Mouse (Mus musculus) mouse embryonic stem cell (cell line): ENCODE measurements at regions not wholly inside any gene's neighbourhood (a gene's known extent, or its start where the extent isn't known, plus 50 kb on each side); places are given as distances from the start of the nearest gene placed in this dataset.

ENCODE experiments used
- in situ Hi-C, 2 experiments: fragments of 300-500 bp; cut with MboI; formaldehyde crosslinking; loops; 1 replicate in 1 of 2; 3 replicates in 1 of 2; pipeline ENCODE4 v1.14.3; 2019 to 2020; ENCODE audit warnings: low sequenced_read_pairs in 2 of 2, low pct_unique_long_range_greater_than_20kb in 1 of 2, mixed read lengths in 1 of 2; ENCODE audit not compliant: unreplicated experiment in 1 of 2

DNA sequence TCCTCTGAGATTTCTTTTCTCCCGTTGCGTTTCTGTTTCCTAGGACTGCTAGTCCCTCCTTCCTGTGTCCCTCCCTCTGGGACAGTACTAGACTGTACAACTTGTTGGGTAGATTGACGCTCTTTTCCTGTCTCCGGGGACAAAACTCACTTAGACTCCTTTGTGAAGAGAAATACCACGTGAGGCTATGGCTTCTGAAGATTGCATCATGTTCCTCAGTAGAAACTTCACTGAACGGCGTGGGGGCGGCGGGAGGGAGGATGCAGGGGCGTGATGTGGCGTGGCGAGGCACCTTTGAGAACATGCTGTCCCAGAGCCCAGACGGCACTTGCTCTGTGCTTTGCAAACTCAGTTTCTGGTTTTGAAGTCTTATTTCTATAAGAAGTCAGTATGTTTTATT is 78.5 kb downstream of the Spata18 start:
- in situ Hi-C loops: no loop called here

DNA sequence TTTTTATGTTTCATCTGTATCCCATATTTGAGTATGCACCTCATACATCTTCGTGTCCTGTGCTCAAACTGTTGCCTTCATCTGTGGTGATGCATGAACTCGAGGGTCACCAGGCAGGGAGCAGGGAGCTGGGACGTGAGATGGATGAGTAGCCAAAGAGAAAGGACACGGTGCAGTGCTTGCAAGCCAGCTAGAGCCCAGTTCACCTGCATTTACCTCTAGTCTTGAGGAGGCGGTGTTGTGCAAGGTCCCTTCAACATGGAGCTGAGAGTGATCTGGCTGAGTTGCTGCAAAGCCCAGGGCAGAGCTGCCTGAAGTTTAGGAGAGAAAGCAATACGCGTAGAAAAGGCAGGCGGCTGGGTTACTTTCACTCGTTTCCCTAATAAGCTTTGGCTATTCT is 80.2 kb downstream of the Spata18 start:
- in situ Hi-C loops: no loop called here

DNA sequence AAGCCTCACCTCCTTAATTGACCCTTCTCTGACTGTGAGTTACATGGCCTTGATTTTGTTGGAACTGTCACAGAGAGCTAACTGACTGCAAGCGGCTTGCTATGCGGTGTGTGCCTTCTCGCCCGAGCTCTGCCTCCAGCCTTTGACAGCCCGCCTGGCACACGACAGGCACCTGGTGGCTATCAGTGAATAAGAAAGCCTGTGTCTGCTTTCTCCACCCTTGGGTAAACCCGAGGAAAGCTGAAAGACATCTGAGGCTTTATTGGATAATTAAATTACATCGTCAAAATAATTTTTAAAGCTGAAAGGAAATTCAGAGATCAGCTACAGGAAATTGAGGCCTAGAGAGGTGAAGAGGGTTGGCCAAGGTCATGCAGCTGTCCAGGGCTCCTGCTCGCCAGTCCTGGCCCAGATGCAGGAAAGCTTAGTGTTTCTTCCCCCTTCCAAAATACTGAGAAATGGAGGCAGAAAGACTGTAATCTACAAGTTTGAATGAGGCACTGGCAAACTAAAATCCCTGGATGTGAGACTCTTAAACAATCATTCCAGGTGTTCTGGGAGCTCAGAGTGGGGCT is 80.9 kb downstream of the Spata18 start:
- in situ Hi-C loops: no loop called here

DNA sequence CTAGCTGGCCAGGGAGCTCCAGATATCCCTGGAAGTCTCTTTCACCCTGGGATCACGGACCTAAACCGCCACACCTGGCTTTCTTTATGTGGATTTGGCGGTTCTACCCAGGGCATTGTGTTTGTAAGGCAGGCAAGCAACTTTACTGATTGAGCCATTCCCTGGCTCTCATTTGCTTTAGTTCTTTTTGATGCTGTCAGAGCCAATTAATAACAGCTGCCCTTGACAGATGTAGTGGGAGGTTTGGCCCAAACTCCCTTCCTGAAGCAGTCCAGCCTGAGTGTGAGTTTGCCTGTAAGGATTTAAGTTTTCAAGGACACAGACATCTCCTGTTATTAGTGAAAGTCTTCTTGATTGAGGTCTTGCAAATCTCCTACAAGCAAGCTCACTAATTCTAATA is 89.6 kb downstream of the Spata18 start:
- in situ Hi-C loops: no loop called here

DNA sequence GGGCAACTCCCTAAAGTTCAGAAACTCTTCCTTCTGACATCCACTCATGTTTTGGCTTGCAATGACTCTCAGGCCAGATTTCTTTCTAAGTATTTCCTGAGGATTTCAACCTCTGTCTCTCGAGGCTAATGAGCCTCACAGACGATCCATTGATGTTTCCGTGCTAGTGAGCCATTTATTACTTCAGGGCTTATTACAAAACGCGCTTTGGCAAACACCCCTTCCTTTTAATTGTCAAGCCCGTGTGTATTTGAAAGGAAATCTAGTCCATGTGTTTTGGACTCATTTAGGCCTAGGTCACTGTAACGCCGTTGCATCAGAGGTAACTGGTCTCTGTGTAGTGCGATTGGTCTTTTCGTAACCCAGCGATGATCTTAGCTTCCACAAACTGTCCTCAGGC is 90.3 kb downstream of the Spata18 start:
- in situ Hi-C loops: no loop called here

DNA sequence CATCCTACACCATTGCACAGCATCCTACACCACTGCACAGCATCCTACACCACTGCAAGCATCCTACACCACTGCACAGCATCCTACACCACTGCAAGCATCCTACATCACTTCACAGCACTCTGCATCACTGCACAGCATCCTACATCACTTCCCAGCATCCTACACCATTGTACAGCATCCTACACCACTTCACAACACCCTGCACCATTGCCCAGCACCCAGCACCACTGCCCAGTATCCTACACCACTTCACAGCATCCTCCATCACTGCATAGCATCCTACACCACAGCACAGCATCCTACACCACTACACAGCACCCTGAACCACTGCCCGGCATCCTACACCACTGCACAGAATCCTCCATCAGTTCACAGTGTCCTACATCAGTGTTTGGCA is 92.8 kb downstream of the Spata18 start:
- in situ Hi-C loops: no loop called here

DNA sequence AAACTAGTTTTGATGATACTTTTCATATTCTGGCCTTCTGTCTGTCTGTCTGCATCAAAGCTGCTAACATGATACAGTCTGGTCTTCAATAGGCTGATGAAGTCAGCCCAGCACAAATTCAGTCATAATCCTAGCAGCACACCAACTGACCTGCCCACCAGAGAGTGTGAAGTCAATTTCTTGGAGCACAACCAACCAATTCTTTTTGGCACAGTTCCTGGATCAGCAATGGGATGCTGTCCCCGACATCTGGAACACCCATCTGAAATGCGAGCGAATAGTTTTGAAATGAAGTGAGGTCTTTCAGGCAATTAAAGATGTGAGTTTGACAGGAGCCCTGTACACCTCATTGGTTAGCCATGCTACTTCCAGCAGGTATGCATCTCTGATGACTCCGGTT is 98.6 kb downstream of the Spata18 start:
- in situ Hi-C loops: no loop called here

DNA sequence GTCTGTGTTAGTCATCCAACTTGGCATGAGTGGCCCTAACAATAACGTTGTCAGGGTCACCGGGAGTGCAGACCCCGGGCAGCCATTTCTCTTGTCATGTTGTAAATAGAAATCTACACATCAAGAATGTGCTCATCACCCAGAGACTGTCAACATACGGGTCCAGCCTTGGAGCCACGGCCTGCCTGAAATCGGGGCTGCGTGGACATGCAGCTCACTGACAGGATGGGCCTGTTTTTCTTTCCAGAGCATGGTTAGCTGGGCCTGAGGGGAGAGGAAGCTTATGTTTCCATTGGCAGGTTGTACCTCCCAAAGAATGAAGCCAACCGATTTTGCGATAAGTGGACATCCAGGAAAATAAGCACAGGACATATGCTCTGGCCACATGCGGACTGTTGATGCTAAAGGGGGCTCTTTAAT is 101.1 kb downstream of the Spata18 start:
- in situ Hi-C loops: no loop called here

DNA sequence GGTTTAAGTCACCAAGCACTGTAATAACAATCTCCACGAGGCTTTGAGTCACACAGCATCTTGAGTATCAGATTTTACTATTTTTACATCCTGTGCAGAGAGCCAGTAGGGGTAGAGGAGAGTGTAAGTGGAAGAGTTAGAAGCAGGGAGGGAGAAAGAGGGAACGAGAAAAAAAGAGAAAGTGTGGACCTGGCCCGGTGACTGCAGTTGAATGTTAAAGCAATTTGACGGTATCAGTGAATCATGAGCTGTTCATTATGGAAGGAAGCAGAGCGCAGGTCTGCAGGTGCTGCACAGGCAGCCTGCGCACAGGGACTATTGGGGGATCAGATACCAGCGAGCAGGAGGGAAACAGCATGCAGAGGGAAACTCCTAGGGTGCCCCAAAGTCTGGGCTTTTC is 102.6 kb downstream of the Spata18 start:
- in situ Hi-C loops: no loop called here

DNA sequence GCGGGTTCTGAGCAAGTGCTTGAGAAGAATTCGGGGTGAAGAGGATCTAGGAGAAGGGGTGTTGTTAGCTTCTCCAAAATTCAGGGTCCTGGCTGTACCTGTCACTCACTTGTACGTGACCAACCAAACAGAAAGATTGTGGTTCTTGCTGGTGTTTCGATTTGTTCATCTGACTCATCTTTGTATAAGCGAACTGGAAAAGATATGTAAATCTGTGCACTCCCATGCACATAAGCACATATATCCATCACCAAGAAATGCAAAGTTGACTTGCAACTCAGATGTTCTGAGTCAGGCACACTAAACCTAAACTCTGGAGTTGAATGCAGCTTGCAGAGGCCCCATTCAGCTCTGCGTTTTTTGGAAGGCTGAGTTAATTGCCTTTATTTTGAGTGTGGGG is 107.4 kb downstream of the Spata18 start:
- in situ Hi-C loops: no loop called here

DNA sequence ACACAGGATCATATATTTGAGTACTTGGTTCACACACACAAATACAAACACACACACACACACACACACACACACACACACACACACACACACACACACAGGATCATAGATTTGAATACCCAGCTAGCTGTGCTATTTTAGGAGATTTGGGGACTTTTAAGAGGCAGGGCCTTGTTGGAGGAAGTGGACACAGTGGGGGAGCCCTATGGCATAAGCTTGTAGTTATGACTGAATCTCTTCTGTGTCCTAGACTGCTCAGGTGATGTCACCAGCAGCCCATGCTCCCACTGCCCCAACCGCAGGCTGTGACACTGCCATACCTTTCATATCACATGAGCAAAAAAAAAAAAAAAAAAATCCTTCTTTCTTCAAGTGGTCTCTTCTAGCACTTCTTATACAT is 110.1 kb downstream of the Spata18 start:
- in situ Hi-C loops: no loop called here

DNA sequence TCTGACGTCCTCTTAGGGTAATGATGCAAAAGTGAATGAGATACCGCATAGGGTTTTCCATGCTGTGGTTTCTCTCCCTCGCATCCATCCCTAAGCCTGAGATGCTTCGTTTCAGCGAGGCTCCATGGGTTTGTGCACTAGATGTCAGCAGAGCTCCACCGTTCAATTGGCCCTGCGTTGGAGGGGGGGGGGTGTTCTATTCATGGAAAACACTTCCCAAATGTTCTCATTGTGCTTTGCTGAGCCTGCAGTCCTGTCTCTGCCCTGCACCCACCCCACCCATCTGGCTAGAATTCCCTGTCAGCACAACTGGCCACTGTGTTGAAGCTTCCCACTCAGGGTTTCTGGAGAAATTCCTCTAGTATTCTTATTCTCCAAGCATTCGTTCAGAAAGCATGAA is 110.5 kb downstream of the Spata18 start:
- in situ Hi-C loops: no loop called here

DNA sequence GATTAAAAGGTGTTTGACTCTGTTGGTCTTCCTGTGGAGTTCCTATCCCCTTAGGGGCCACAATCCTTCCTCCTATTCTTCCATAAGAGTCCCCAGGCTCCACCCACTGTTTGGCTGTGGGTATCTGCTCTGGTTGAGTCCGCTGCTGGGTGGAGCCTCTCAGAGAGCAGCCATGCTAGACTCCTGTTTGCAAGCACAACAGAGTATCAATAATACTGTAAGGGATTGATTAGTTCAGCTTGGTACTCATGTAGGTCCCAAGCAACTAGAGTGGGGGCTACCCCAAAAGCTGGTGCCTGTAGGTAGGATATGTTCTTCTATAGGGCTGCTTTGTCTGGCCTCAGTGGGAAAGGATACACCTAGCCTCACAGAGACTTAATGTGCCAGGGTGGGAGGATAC is 113.0 kb downstream of the Spata18 start:
- in situ Hi-C loops: no loop called here

DNA sequence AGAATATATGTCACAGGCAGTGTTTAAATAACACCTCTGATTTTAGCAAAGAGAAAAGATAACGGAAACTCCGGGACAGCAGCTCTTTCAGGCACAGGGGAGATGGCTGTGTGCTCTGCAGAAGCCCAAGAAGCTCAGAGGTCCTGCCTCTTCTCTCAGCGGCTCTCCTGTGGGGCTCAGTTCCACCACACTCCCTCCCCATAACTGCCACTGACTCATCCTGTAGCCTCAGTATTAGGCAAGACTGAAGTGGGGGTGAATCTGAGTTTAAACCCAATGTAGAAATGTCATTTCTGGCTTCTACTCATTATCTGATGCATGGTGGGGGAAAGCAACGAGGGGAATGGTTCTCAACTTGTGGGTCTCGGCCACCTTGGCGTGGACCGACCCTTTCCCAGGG is 114.3 kb downstream of the Spata18 start:
- in situ Hi-C loops: no loop called here

DNA sequence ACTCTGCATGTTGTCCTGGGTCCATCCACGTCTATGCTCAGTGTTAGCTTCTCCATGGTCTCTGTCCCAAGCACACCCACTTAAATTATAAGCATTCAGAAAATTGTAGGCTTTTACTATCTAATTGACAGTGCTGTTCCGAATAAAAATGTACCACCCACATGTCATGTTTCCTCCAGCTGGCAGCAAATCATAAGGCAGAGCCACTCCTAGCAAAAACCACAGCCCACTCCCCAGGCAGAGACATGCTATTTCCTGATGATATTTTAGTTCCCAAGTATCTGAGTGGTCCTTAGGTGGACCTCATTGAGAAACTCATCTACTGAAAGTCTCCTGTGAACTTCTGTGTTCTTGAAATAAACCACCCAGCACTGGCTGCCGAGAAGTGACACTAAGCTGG is 117.1 kb downstream of the Spata18 start:
- in situ Hi-C loops: no loop called here

DNA sequence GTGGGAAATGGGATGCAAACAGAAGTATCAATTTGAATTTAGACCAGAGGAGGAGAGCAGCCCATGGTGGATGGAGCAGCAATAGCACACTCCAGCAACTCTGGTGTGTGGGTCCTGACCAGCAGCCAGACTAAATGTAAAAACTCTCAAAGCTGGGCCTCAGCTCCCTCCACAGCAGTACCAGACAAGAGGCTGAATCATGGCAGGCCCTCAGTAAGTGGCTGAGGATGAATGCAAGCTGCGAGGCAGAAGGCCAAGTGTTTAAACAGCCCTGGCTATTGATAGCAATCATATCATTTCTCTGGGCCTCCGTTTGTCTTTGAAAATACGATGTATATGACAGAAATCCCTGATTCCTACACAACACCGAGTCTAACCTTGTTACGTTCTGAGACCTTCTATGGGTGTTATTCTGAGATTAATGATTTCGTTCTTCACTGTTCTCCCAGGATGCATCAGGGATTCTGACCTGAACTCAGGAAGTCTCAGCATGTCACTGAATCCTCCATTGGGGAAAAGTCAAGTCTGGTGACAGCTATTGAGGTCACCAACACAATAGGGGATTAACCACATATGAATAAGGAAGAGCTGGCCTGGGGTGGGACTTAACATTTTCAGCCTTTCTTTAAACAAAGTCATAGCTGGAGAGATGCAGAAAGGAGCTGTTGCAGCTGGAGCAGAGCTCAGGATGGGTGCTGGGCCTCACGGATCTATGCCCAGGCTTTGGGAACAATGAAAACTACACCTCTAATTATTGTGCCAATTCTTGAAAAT is 124.8 kb downstream of the Spata18 start:
- in situ Hi-C loops: no loop called here

DNA sequence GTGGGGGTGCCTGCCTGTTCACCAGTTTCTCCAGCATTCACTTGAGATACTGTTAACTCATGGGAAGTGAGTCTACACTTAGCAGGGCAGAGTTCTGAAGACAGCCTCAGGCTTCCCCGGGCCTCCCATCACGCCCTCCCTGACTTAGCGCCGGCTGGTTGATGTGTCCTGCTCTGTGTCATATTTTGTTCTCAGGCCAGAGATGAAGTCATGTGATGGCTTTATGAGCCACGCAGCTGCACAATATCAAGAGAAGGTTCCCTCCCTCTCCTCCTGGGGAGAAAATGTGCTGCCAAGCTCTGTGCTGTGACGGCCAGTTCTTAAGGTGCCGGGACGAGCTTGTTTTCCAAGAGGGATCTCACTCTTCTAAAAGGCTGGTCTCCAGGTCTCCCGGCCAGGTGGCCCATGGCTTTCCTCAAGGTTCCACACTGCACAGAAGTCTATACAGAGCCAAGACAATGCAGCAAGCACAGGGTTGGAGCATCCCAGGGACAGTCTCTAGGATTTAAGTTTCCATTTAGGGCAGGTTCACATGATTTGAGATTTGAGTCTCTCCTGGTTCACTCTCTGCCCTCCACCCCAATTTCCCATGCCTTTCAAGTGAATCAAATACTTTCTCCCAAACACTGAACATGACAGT is 126.2 kb downstream of the Spata18 start:
- in situ Hi-C loops: no loop called here

DNA sequence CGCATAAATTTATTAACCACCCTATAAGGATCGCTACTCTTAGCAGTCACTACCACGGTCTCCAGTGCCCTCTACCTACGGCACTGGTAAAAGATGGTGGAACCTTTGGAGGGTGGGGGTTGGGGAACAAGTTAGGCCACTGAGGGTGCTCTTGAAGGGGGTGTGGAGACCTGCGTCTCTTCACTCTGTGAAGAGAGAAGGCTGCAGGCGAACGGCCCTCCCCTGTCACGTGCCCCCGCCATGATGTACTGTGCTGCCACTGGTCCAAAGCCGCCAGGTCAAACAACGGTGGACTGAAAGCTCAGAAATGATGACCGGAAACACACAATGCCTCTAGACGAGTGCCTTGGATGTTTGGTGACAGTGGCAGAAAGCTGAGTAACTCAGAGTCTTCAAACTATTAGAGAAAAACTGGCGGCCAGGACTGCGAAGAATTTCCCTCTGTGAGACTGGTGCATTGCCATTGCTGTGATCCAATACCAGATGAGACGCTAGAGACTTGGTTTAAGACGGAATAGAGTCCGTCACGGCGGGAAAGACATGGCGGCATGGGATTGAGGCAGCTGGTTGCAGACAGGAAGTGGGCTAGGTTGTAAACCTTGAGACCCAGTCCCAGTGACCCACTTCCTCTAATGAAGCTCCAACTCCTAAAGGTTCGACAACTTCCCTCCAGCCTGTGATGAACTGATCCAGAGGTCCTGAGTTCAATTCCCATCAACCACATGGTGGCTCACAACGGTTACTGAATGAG is 130.2 kb downstream of the Spata18 start:
- in situ Hi-C loops: no loop called here
